Mouse (Mus musculus) liver, embryonic 16.5 days (tissue): ENCODE measurements around the gene Ttc16. TPM values are rescaled to one million over a fixed set of nuclear protein-coding genes. Genes with fewer than 3 reads are reported as not detected.

ENCODE experiments used
- ATAC-seq: fragments of 200-750 bp; cut with Nextera tagmentation; 2 replicates; pipeline ENCODE4 v1.8.0; 2017; ENCODE audit warnings: low read depth, mild to moderate bottlenecking, moderate number of reproducible peaks, moderate library complexity
- H3K27ac ChIP-seq: fragments of 300-500 bp; sonication (generic); 2 replicates; pipeline ENCODE4 v1.5.1; 2014; ENCODE audit warnings: mild to moderate bottlenecking, low read length
- H3K27me3 ChIP-seq: fragments of 300-500 bp; sonication (generic); 2 replicates; pipeline ENCODE4 v1.6.1; 2014; ENCODE audit warnings: low read depth, low read length, mixed read lengths; ENCODE audit not compliant: control insufficient read depth, insufficient read depth
- H3K36me3 ChIP-seq: fragments of 300-500 bp; sonication (generic); 2 replicates; pipeline ENCODE4 v1.6.1; 2014; ENCODE audit warnings: mild to moderate bottlenecking; ENCODE audit not compliant: control insufficient read depth, insufficient read depth
- H3K4me1 ChIP-seq: fragments of 300-500 bp; sonication (generic); 2 replicates; pipeline ENCODE4 v1.6.1; 2014; ENCODE audit warnings: low read depth, low read length, mixed read lengths; ENCODE audit not compliant: control insufficient read depth
- H3K4me2 ChIP-seq: fragments of 300-500 bp; sonication (generic); 2 replicates; pipeline ENCODE4 v1.6.1; 2014; ENCODE audit warnings: low read depth, low read length, mixed read lengths
- H3K4me3 ChIP-seq: fragments of 300-500 bp; sonication (generic); 2 replicates; pipeline ENCODE4 v1.5.1; 2014; ENCODE audit warnings: low read depth, mild to moderate bottlenecking, low read length
- H3K9ac ChIP-seq: fragments of 300-500 bp; sonication (generic); 2 replicates; pipeline ENCODE4 v1.6.1; 2014; ENCODE audit warnings: low read depth, low read length
- H3K9me3 ChIP-seq: fragments of 300-500 bp; sonication (generic); replicated peaks from 2 replicates; pipeline ENCODE4 v1.6.1; 2016; ENCODE audit warnings: low read length; ENCODE audit not compliant: control insufficient read depth
- WGBS: fragments of 180-500 bp; shearing (Covaris S2); extraction: QIAGEN DNeasy Blood & Tissue Kit; methylation state at CpG from one replicate; pipeline ENCODE4 v1.1.7; 2014; ENCODE audit not compliant: insufficient replicate concordance; 5-methylcytosine and 5-hydroxymethylcytosine counted together
- polyA plus RNA-seq: library from polyadenylated mRNA; unstranded; fragments of >200 nt; fragmentation: Nextera tagmentation; extraction: Ambion mirVana; gene quantifications from 2 replicates; pipeline ENCODE4 v1.2.1, GENCODE M21; 2015

Gene Ttc16
- polyA plus RNA-seq, 1 experiment from 2014 or later, result 0.07 TPM

DNA sequence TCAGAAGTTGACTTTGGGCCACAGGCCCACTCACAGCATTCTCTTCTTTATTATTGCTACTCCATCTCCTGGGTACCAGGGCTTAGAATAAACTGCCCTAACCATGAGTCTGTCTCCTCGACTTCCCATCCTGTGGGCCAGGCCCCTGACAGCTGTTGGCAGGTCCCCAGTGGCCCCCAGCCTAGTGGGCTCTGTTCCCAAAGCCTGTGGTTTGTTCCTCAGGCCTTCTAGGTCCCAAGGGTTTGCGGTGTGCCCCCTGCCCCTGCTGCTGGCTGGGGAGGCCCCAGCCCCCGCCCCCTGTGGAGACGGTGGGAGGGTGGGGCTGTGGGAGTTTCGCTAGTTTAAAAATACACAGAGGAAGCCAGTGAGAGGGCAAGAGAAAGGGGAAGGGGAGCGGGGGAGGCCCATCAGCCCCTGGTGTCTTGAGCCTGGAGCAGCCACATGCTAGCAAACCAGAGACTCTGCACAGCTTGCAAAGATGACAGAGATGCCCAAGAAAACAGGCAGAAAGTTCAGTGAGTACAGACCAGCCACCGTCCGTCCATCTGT lies 54.7 kb downstream of the Ttc16 start, which contains the start of gene Sh2d3c:
Gene Sh2d3c (plus strand): TSS at position 375 of the 549 bp plus-strand sequence.
- H3K36me3 ChIP-seq, result no peaks in the 10 kb centered on the region
- H3K27me3 ChIP-seq, result no peaks in the 10 kb centered on the region
- H3K4me3 ChIP-seq, result peak within 1 kb of the TSS; percentile 44
- peak within 1 kb of the TSS; percentile 43 for H3K4me2 ChIP-seq
- WGBS, result 14% methylated on average over 8 of the region's 8 CpGs
- peak within 1 kb of the TSS; percentile 43; the same call in 1 of the 2 replicates for H3K9ac ChIP-seq
- no peaks in the 10 kb centered on the region; the same call in none of the 2 replicates for H3K4me1 ChIP-seq
- no peak for ATAC-seq
- H3K9me3 ChIP-seq, result no peaks in the 10 kb centered on the region
- peak within 1 kb of the TSS; percentile 47 for H3K27ac ChIP-seq

DNA sequence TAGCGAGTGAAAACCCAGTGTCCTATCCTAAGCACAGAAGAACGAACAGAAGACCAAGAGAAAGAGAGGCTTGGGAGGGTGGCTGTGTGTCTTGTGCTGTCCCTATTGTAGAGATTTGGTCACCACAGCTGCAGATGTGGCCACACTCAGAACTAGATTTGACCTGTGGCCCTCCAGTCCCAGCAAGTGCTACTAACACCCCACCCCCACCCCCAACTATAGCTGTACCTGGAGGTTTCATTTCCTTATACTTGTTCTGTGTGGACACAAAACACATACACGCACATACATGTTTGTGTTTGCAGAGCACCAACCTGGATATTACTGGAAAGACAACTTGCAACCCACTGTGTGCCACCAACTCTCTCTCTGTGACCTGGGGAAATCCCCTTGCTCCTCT lies 55.4 kb downstream of the Ttc16 start:
- Histone ChIP-seq H3K4me2 (no peak overlapping the region), H3K9ac (no peak overlapping the region), H3K27me3 (no peaks in the 10 kb centered on the region), H3K4me1 (peaks cover under 1% of the 10 kb centered on the region), H3K9me3 (no peaks in the 10 kb centered on the region), H3K27ac (no peak overlapping the region), H3K36me3 (no peaks in the 10 kb centered on the region), H3K4me3 (no peak overlapping the region)
- WGBS, result 69% methylated on average over 3 of the region's 3 CpGs
- ATAC-seq, result no peak

DNA sequence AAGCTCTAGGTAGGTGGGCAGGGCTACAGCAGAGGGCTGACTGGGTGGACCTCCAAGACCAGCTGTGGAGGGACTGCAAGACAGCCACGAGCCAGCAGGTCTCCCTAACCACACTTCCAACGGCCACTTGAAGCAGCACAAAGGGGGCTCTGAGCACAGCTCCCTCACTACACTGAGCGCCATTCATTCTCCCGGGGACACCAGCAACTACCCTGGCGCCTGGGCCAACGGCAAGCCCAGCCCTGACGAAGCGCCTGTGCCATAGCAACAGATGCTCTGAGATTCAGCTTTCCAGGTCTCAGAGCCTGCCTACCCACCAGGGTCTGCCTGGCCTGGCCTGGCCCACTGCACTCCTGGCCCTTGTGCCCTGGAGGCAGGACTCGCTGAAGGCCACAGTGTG lies 56.7 kb downstream of the Ttc16 start:
- WGBS, result 45% methylated on average over 9 of the region's 9 CpGs
- Histone ChIP-seq H3K4me3 (no peak overlapping the region), H3K27me3 (no peaks in the 10 kb centered on the region), H3K4me1 (peaks cover 13% of the 10 kb centered on the region), H3K4me2 (no peak overlapping the region), H3K36me3 (no peaks in the 10 kb centered on the region), H3K9ac (no peak overlapping the region), H3K9me3 (no peaks in the 10 kb centered on the region), H3K27ac (no peak overlapping the region)
- no peak for ATAC-seq

DNA sequence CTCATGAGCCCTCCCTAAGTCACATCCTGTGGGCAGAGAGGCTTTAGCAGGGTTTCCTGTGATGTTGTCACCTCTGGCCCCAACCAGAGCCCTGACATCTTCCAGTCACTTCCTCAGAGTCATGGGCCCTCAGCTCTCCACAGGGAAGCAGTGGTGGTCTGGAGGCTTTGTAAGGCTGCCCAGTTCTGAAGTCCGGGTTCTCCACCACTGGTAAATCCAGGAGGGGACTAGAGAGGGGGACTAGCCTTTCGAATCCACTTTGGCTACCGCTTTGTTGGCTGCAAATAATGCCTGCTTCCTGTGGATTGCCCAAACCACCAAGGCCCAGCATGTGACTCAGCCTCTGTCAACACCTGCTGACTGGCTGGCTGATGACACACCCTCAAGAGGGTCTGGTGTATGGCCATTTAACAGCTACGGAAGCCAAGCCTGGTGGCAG lies 60.4 kb downstream of the Ttc16 start:
- Histone ChIP-seq H3K4me1 (peaks cover 28% of the 10 kb centered on the region), H3K9me3 (no peaks in the 10 kb centered on the region), H3K27ac (peak overlapping the region; percentile 89), H3K4me3 (no peak overlapping the region), H3K36me3 (peaks cover under 1% of the 10 kb centered on the region), H3K4me2 (no peak overlapping the region; the same call in 1 of the 2 replicates), H3K9ac (no peak overlapping the region), H3K27me3 (no peaks in the 10 kb centered on the region)
- ATAC-seq, result no peak
- 10% methylated on average over 4 of the region's 4 CpGs for WGBS

DNA sequence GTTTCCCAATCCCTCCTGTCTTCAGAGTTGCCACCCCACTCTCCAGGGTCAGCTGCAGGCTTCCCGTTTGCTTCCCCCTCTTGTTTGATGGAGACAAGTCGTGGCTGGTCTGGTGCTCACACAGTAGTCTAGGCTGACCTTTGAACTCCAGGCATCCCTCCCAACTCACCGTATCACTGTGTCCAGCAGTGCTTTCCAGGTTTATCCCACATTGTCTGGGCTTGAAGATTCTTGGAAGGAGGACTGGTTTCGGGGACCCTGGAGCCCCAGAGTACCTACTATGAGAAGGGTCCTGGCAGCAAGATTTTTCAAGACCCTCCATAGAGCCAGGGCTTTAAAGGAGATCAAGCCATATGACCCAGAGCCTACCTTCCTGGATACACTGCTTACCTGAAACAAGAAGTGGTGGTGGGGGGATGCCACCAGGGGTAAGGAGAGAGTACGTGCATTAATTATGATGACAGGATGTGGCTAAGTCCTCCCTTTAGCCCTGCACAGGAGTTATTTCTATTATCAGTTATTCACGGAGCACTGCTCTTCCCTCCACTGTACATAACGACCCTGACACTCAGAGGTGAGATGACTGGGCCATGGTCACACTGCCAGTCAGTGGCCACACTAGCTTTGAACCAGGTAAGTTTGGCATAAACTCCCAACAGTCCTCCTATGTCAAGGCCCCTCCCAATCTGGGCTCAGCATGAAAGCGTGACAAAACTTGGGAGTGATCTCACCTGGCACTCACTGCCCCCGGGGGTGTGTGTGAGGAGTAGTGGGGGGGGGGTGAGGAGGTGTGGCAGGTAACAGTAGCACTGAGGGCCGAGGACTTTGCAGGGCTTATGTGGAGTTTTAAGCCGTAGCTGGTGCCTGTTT lies 61.1 kb downstream of the Ttc16 start:
- Histone ChIP-seq H3K9me3 (no peaks in the 10 kb centered on the region), H3K4me2 (no peak overlapping the region), H3K4me1 (peaks cover 28% of the 10 kb centered on the region), H3K27ac (peak overlapping the region; percentile 89), H3K4me3 (no peak overlapping the region), H3K9ac (peak overlapping the region; percentile 8; the same call in 1 of the 2 replicates), H3K27me3 (no peaks in the 10 kb centered on the region), H3K36me3 (peaks cover 7% of the 10 kb centered on the region)
- ATAC-seq, result no peak
- WGBS, result 23% methylated on average over 11 of the region's 11 CpGs

DNA sequence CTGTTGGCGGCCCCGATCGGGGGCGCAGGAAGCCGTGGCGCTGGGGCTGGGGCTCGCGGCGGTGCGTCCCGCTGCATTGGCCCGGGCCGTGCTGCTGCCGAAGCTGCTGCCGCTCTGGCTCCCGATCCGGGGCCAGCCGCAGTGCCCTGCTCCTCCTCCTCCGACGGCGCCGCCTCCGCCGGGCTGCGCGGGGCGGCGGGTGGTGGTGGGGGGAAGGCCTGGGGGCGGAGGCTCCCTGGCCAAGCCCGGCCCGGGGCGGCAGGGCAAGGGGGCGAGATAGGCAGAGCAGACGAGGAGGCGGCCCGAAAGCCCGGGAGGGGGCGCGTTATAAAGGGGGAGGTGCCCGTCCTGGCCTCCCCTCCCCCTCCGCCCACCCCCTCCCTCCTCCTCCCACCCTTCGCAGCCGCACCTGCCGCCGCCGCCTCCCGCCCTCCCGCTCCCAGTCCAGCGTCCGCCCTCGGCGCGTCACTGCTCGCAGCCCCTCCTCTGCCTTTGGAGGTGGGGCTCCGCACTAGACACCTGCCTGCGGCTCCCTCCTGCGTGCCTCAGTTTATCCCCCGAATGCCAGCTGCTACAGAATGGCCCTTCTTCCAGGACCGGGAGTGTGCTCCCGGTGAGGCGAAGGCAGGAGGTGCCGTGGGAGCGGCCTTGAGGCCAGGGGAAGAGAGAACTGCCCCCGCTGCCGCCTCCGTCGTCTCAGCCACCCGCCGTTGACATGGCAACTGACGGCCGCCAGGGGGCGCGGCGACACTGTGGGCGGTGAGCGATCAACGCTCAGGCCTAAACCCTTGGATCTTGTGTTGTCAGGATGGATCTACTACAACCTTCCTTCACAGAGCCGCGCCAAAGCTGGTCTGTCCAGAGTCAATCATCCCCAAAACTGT lies 62.3 kb downstream of the Ttc16 start, which contains the start of gene Cdk9:
Gene Cdk9 (minus strand): TSS at position 143 of the 884 bp plus-strand sequence.
- peaks cover 28% of the 10 kb centered on the region for H3K4me1 ChIP-seq
- peaks cover 11% of the 10 kb centered on the region for H3K36me3 ChIP-seq
- H3K4me3 ChIP-seq, result peak within 1 kb of the TSS; percentile 84
- WGBS, result under 1% methylated on average over 59 of the region's 79 CpGs
- no peaks in the 10 kb centered on the region for H3K9me3 ChIP-seq
- H3K9ac ChIP-seq, result peak within 1 kb of the TSS; percentile 82
- H3K27me3 ChIP-seq, result no peaks in the 10 kb centered on the region
- H3K27ac ChIP-seq, result peak within 1 kb of the TSS; percentile 89
- ATAC-seq, result peak; percentile 81
- peak within 1 kb of the TSS; percentile 89 for H3K4me2 ChIP-seq

DNA sequence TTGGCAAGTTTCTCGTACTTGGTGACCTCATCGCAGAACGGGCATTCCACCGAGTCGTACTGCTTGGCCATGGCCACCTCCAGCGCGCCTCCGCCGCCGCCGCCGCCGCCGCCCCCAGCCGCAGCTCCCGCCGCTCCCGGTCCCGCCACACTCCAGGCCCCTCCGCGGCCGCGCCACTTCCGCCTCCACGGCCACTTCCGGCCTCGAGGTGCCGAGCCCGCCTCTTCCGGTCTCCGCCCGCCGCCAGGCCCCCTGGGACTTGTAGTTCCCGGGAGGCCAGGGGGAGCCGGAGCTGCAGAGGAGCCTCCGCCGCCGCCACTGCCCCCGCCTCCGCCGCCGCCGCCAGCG lies 62.9 kb downstream of the Ttc16 start:
- Histone ChIP-seq H3K9ac (peak overlapping the region; percentile 82), H3K27me3 (no peaks in the 10 kb centered on the region), H3K9me3 (no peaks in the 10 kb centered on the region), H3K4me1 (peaks cover 28% of the 10 kb centered on the region), H3K4me2 (peak overlapping the region; percentile 89), H3K36me3 (peaks cover 18% of the 10 kb centered on the region), H3K27ac (peak overlapping the region; percentile 89), H3K4me3 (peak overlapping the region; percentile 84)
- 1% methylated on average over 26 of the region's 44 CpGs for WGBS
- ATAC-seq, result peak; percentile 86

DNA sequence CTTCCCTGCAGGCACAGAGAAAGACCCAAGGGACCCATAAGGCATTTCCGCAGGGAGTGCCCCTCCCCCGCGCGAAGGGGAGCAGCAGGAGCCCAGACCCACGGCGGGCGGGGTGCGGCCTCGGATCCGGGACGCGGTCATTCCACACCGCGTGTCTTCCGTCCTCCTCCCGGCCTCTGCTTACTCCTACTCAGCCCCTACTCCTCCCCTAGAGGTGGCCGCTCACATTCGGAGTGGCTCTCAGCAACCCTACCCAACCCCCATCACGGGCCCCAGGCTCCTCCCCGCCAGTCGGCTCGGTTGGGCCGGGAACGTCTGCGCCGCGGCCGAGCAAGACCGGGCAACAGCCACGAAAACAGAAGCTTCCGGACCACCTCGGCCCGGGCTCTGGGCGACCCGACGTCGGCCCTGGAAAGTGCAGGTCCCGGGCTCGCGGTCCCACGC lies 63.3 kb downstream of the Ttc16 start:
- ATAC-seq, result peak; percentile 64
- peaks cover 28% of the 10 kb centered on the region for H3K4me1 ChIP-seq

More for the DNA sequence above, 63.3 kb downstream of the Ttc16 start:
- peak overlapping the region; percentile 81 for H3K27ac ChIP-seq
- WGBS, result under 1% methylated on average over 41 of the region's 41 CpGs
- H3K9me3 ChIP-seq, result no peaks in the 10 kb centered on the region
- peak overlapping the region; percentile 84 for H3K4me2 ChIP-seq
- H3K9ac ChIP-seq, result peak overlapping the region; percentile 82
- peaks cover 19% of the 10 kb centered on the region for H3K36me3 ChIP-seq
- H3K27me3 ChIP-seq, result no peaks in the 10 kb centered on the region
- peak overlapping the region; percentile 84 for H3K4me3 ChIP-seq
